In the genomic region with DNA sequence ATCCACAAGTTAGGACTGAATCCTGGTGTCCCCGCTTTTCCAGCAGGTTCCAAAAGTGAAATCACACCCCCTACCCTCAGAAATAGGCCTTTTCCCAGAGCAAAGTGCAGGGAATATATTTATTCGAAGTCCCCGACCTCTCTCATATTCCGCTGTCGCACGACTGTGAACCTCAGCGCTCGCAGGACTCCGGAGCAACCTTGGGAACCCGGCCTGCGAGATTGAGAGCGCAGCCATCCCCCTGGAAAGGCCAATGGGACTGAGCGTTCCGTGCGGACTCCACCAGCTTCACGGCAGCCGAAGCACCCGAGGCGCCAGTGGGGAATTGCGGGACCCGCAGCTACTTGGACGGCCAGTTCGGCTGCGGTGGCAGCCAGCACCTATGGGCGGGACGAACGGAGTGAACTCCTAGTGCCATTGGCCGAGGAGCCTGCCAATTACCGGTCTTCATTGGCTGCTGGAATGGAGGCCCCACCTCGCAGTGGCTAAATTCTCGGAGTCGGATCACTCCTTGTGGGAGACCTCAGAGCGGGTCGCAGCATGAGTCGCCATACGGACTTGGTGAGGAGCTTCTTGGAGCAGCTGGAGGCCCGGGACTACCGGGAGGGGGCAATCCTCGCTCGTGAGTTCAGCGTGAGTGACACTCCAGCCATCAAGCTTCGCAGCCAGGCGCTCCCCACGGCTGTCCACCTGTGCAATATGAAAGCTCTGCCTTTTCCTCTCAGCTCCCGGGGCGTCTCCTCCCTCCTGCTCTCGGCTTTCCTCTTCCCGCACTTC, we compare ENCODE assay signal across 8 mouse cellular contexts. TPM values are rescaled to one million over a fixed set of nuclear protein-coding genes. Genes with fewer than 3 reads are reported as not detected.
DNase-seq lines count a peak whose midpoint lies in the region; ATAC-seq lines count a peak whose summit lies in the region.

Gene Ptpn18, plus strand, starts transcription at position 479 of the 777 bp plus-strand sequence.

- H3K9me3 ChIP-seq in heart, embryonic 14.5 days (ENCODE audit: control insufficient read depth, low read length) = no peaks in the 10 kb centered on the region
- H3K9me3 ChIP-seq in liver, embryonic 13.5 days (replicated peaks) = no peaks in the 10 kb centered on the region
- H3K9me3 ChIP-seq in stomach, embryonic 16.5 days (replicated peaks; ENCODE audit: control insufficient read depth, low read length) = no peaks in the 10 kb centered on the region

- H3K9ac ChIP-seq in heart, embryonic 14.5 days (ENCODE audit: low read length) = peak within 1 kb of the TSS; percentile 72
- peak within 1 kb of the TSS; percentile 65 for H3K9ac ChIP-seq in liver, embryonic 13.5 days
- H3K9ac ChIP-seq in stomach, embryonic 16.5 days (ENCODE audit: low read length) = peak within 1 kb of the TSS; percentile 69

- DNase-seq in CD4-positive helper T cell, adult 2 months (ENCODE audit: low read depth, low spot score) = peak; percentile 87
- peak; percentile 36 for DNase-seq in fibroblast of lung, adult 2 months (ENCODE audit: low read depth)
- DNase-seq in kidney, postnatal 14 days = peak; percentile 96
- peak; percentile 92 for DNase-seq in liver, embryonic 13.5 days
- DNase-seq in neural tube, embryonic 10.5 days (ENCODE audit: extremely low spot score, low spot score) = peak; percentile 92

- H3K4me2 ChIP-seq in heart, embryonic 14.5 days (ENCODE audit: low read length) = peak within 1 kb of the TSS; percentile 92
- peak within 1 kb of the TSS; percentile 91 for H3K4me2 ChIP-seq in liver, embryonic 13.5 days
- peak within 1 kb of the TSS; percentile 81 for H3K4me2 ChIP-seq in stomach, embryonic 16.5 days (ENCODE audit: low read depth, low read length)

- H3K4me1 ChIP-seq in brown adipose tissue, adult 24 weeks (ENCODE audit: control insufficient read depth, insufficient read depth, insufficient read length, low read length) = no peaks in the 10 kb centered on the region
- H3K4me1 ChIP-seq in heart, embryonic 14.5 days (ENCODE audit: control insufficient read depth in 2 of 2, insufficient read depth in 2 of 2, low read length in 2 of 2) = peaks cover 5 to 6% of the 10 kb centered on the region in 2 experiments; a peak in 2 of 4 replicates
- peaks cover 25% of the 10 kb centered on the region for H3K4me1 ChIP-seq in liver, embryonic 13.5 days (replicated peaks)
- 0 out of 2 replicates have a peak, but pooled peaks cover 4% of the 10 kb centered on the region for H3K4me1 ChIP-seq in stomach, embryonic 16.5 days (ENCODE audit: control insufficient read depth, insufficient read depth, low read length)

- no peaks in the 10 kb centered on the region for H3K36me3 ChIP-seq in heart, embryonic 14.5 days (ENCODE audit: control insufficient read depth, insufficient read depth, low read length)
- H3K36me3 ChIP-seq in liver, embryonic 13.5 days = no peaks in the 10 kb centered on the region
- no peaks in the 10 kb centered on the region for H3K36me3 ChIP-seq in stomach, embryonic 16.5 days (ENCODE audit: control insufficient read depth, insufficient read depth, low read length)

- ATAC-seq in heart, embryonic 14.5 days (ENCODE audit: insufficient number of reproducible peaks, insufficient read depth, low FRiP score, low read depth) = peak; percentile 82
- ATAC-seq in liver, embryonic 13.5 days (ENCODE audit: low read depth) = peak; percentile 93
- peak; percentile 94 for ATAC-seq in stomach, embryonic 16.5 days (ENCODE audit: insufficient read depth, low FRiP score)

- peak within 1 kb of the TSS; percentile 49 for H3K27ac ChIP-seq in brown adipose tissue, adult 24 weeks (replicated peaks; ENCODE audit: low read depth, low read length)
- peak within 1 kb of the TSS; percentile 39 to 57 for H3K27ac ChIP-seq in heart, embryonic 14.5 days (replicated peaks in 1 of 2; ENCODE audit: control insufficient read depth in 1 of 2, insufficient read depth in 1 of 2, low read depth in 2 of 2, low read length in 2 of 2)
- no peak within 1 kb of the TSS for H3K27ac ChIP-seq in liver, embryonic 13.5 days
- H3K27ac ChIP-seq in stomach, embryonic 16.5 days (ENCODE audit: low read length) = peak within 1 kb of the TSS; percentile 70

- under 1% methylated on average over 48 of the region's 48 CpGs for WGBS in heart, embryonic 14.5 days
- 1% methylated on average over 48 of the region's 48 CpGs for WGBS in liver, embryonic 13.5 days (ENCODE audit: insufficient replicate concordance)
- under 1% methylated on average over 48 of the region's 48 CpGs for WGBS in stomach, embryonic 16.5 days

- H3K27me3 ChIP-seq in heart, embryonic 14.5 days (ENCODE audit: control insufficient read depth, insufficient read depth, low read length) = peaks cover 30% of the 10 kb centered on the region
- H3K27me3 ChIP-seq in liver, embryonic 13.5 days = peaks cover 29% of the 10 kb centered on the region
- H3K27me3 ChIP-seq in stomach, embryonic 16.5 days (ENCODE audit: control insufficient read depth, insufficient read depth, low read length) = no peaks in the 10 kb centered on the region; the same call in 1 of the 2 replicates

- H3K4me3 ChIP-seq in brown adipose tissue, adult 24 weeks (ENCODE audit: insufficient read depth, low read depth, low read length) = peak within 1 kb of the TSS; percentile 67
- peak within 1 kb of the TSS; percentile 60 to 93 for H3K4me3 ChIP-seq in heart, embryonic 14.5 days (ENCODE audit: control insufficient read depth in 1 of 2, insufficient read depth in 1 of 2, low read depth in 1 of 2, low read length in 2 of 2)
- peak within 1 kb of the TSS; percentile 66 for H3K4me3 ChIP-seq in liver, embryonic 13.5 days (replicated peaks)
- H3K4me3 ChIP-seq in stomach, embryonic 16.5 days (replicated peaks; ENCODE audit: low read length) = peak within 1 kb of the TSS; percentile 63

RNA-seq across cellular contexts. Expression of gene Ptpn18, which starts in this region (rescaled TPM):
- 4.3 and 10.1 TPM in 2 replicates for polyA plus RNA-seq in brown adipose tissue, adult 24 weeks (2012; ENCODE audit: insufficient read depth, insufficient read length, missing spikeins)
- polyA plus RNA-seq in heart, embryonic 14.5 days (2014; fragmentation: Nextera tagmentation; extraction: Ambion mirVana) = 16.2 and 16.3 TPM in 2 replicates
- polyA plus RNA-seq in liver, embryonic 13.5 days (2015; fragmentation: Nextera tagmentation; extraction: Ambion mirVana) = 14.4 and 16.9 TPM in 2 replicates
- 23.7 and 27.5 TPM in 2 replicates for polyA plus RNA-seq in stomach, embryonic 16.5 days (2015; fragmentation: Nextera tagmentation; extraction: Ambion mirVana)

Comparison
In these comparisons a context has a peak if more than half of its experiments do, and no peak if none do; other contexts are left out.
1. DNase-seq: peak in every context shown above with its lines; median percentile 96 in kidney, postnatal 14 days; 92 in liver, embryonic 13.5 days; 92 in neural tube, embryonic 10.5 days; 87 in CD4-positive helper T cell, adult 2 months; 36 in fibroblast of lung, adult 2 months.